Mouse (Mus musculus): ENCODE results near the gene Mif.
"Not testable (repeated sequence)": the region's sequence is repeated elsewhere in the genome, so short reads cannot be mapped to it uniquely, and the experiment has no call there.

Gene Mif

GRCm38 (mm10) chr10:75873543-75874170 lies 13.6 kb upstream of the Mif start:
- no peak for DNase-seq (ENCODE audit: low read depth, low spot score)

DNA sequence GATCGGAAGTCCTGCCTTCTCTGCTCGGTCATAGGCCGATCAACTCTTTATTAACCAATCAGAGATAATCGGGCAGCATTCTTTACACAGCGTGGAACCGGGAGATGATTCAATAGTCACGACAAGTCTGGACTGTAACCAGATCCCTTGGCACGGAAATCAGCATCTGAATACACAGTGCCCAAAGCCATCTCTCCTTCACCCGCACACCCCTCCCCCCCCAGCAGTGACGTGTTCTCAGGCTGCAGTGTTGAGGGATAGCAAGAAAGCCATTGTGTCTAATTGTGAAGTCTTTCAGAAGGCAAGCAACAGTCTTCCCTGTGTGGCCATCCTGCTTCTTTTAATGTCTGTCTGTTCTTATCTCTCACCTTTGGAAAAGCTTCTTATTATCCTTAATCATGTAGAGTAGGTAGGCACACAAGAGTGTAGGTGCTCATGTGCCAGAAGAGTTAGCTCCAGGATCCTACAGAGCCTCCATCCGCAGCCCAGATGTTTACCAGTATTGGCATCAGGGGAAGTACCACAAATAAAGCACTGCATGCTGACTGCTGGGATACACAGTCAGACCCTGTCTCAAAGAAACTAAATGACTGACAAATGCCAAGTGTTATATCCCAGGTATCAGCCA lies 13.0 kb upstream of the Mif start:
- DNase-seq (ENCODE audit: low read depth, low spot score), result peak; percentile 80

GRCm38 (mm10) chr10:75872025-75872914 lies 12.2 kb upstream of the Mif start:
- no peak for DNase-seq (ENCODE audit: low read depth, low spot score)

DNA sequence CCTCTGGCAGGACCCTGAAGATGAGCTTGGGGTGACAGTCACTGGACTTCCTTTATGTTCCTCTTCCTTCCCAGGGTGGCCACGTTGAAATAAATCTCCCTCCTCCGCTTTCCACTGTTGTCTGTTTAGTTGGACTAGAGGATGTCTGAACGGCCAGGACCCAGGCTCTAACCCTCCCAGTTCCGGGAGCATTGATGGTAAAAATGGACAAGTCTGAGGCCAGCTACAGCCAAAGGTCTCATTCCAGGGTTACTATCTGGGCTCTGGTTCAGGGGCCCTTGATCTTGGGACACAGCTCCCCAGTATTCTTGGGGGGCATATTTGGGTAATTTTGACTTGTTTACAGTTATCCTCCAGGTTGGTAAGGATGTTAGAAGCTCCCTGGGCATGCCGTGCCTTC lies 1.5 kb upstream of the Mif start:
- DNase-seq (ENCODE audit: low read depth, low spot score), result no peak

- no peak for DNase-seq (ENCODE audit: low read depth, low spot score)
Observed at GRCm38 (mm10) chr10:75860746-75861145, 706 bp upstream of the Mif start.

- no peak for DNase-seq (ENCODE audit: low read depth, low spot score)
Observed at GRCm38 (mm10) chr10:75859107-75859746, 813 bp downstream of the Mif start.

DNA sequence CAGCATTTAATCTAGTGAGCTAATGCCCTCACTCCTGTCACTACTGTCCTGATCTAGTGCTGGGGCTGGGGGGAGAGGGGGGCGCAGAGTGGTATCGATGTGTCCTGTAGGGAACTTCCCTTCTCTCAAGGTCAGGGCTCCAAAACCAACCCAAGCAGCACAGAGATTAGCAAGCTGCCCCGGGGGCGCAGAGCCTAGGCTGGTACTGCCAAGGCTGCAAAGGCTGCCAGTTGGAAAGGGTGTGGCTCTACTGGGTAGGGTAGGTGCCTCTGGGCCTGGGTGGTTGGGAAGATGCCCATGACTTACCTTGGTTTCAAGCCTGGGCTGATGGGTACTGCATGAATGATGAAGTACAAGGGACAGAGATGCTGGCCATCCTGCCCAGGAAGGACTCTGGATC lies 2.4 kb downstream of the Mif start:
- DNase-seq (ENCODE audit: low read depth, low spot score), result no peak

DNA sequence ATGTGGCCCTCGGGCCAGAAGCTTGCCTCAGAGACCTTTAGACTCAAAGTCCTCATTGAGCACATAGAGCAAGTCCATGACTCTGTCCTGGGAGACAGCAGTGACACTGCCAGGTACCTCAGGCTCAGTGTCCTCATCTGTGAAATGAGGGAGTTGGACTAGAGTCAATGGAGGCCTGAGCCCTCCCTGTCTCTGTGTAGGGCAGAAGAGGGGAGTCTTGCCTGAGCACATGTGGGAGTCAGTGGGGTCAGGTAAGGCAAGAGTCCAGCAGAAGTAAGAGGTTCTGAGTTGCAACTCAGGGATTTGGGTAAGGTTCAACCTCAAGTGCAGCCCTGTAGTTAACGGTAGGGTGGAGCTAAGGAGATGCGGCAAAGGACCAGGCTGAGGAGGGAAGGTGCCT lies 3.1 kb downstream of the Mif start:
- no peak for DNase-seq (ENCODE audit: low read depth, low spot score)

DNA sequence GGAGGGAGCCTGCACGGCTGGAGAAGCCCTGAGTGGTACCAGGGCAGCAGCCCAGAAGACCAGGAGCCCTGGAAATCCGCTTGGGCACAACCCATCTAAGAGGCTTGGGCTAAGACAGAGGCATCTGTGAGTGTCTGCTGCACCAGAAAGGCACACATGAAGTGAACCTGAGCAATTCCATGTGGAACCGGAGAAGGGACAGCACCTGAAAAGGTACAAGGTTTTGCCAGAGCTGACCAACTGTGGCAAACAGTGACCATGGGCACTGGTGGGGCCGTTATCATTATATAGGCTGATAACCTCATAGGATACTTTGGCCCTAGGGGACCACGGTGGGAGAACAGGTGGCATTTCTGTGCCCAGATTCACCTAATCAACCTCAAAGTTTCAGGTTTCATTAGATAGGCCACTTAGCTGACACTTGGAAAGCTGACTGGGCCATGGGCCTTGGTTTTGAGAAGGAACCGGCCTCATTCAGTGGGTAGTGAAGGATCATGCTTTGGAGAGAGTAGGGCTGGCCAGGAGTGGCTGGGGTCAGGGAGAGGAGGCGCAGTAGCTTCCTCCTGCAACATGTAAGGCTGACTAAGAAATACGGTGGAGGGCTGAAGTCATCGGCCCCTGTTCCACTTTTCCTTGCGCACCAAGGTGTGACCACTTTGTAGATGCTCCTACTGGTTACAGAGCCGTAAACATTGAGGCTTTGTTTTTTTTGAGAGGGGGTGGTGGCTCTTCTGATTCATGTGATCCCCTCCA lies 3.7 kb downstream of the Mif start:
- no peak for DNase-seq (ENCODE audit: low read depth, low spot score)

GRCm38 (mm10) chr10:75855416-75855981 lies 4.5 kb downstream of the Mif start:
- no peak for DNase-seq (ENCODE audit: low read depth, low spot score)

DNA sequence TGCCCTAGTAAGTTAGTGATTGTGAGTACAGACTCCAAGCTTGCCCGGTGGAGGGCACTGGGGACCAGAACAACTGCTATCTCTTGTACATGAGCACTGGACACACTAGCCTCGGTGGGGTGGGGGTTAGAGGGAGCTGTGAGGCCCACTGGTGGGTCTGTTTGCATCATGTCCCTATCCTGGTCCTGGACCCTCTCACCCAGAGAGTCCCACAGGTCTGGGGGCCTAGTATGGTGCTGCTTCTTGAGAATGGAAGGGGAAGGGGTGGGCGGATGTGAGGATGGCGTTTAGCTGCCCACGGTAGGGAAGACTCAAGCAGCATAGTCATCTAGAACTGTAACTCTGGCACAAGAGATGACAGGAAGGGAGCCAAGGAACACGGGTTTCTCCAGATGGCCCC lies 5.2 kb downstream of the Mif start:
- DNase-seq (ENCODE audit: low read depth, low spot score), result no peak

GRCm38 (mm10) chr10:75854096-75854495 lies 5.9 kb downstream of the Mif start:
- DNase-seq (ENCODE audit: low read depth, low spot score), result no peak

- DNase-seq (ENCODE audit: low read depth, low spot score), result peak; percentile 56
Observed at GRCm38 (mm10) chr10:75853452-75853851, 6.6 kb downstream of the Mif start.

DNA sequence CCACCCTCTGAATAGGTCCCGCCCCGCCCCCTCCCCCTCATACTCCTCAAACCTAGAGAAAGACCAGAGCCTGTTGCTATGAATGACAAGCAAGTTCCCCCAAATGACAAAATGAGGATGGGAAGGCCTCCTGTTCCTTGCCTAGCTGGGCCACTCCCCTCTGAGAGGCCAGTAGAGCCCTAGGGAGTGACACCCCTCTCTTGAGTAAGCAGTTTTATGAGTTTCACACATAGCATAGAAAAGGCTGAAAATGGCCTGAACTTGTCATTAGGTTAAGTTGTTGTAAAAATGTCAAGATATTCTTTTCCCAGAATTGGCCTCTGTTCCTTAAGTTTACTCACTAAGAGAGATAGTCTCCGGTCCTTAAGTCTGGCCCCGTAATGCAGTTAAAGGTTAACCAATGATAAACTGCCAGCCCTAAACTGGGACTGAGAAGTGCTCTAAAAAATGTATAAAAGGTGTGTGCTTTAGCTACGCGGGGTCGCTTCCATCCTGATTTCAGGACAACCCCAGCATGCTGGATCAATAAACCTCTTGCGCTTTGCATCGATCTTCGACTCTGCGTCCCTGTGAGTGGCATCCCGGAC lies 7.4 kb downstream of the Mif start:
- no peak for DNase-seq (ENCODE audit: low read depth, low spot score)

GRCm38 (mm10) chr10:75851681-75852080 lies 8.4 kb downstream of the Mif start:
- DNase-seq (ENCODE audit: low read depth, low spot score), result no peak

DNA sequence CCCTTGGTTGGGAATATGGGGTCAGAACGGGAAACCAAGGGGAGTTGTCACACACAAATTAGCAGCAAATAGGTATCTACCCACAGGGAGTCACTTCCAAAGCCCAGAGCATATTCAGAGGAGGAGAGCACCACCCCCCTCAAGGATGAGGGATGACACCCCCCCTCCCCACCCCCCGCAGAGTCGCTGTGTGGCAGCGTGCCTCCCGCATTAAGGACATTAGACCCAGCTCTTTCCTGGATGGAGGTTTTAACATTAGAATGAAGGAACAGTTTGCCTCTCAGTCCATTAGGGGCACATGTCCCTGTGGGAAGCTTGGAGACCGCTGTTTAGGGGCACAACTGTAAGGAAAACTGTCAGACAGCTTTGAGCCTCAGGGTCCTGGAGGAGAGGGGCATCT lies 9.0 kb downstream of the Mif start:
- no peak for DNase-seq (ENCODE audit: low read depth, low spot score)

DNA sequence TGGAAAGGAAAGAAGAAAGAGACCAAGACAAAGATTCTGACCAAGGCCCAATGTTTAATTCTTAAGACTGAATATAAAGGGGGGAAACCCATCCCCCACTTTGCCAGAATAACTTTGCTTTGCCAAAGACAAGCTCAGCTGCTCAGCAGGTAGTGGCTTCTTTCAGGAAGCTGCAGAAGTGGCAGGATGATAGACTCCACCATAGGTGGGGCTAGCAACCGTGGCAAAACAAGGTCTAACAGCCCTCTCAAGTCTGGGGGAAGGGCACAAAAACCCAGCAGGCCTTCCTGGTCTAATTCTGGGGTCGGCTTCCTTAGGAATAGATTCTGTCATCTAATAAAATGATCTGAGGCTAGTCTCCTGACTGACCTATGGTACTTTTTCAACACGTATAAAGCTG lies 11.7 kb downstream of the Mif start:
- DNase-seq (ENCODE audit: low read depth, low spot score), result no peak

GRCm38 (mm10) chr10:75845306-75845930 lies 14.6 kb downstream of the Mif start:
- DNase-seq (ENCODE audit: low read depth, low spot score), result no peak

DNA sequence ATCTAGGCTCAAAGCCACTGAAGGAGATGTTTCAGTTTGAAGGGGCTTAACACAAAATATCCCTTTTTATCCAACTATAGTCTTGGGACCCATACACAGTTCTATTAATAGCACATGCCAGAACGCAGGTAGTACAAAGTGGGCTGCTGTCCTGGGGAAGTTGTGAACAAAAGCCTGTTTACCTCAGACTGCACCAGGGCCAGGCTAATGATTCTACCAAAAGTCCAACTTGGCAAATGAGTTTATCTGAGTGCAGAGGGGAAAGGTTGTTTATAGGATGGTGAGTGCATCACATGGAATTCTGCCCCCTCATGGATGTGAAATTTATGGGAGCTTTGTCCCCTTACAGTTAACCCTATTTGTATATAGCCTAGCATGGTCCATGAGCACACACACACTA lies 15.2 kb downstream of the Mif start:
- no peak for DNase-seq (ENCODE audit: low read depth, low spot score)

GRCm38 (mm10) chr10:75843898-75844297 lies 16.1 kb downstream of the Mif start:
- DNase-seq (ENCODE audit: low read depth, low spot score), result not testable (repeated sequence)

All from telencephalon, adult 2 months (tissue).